Mouse (Mus musculus): ENCODE measurements at regions not wholly inside any gene's neighbourhood (a gene's known extent, or its start where the extent isn't known, plus 50 kb on each side); places are given as distances from the start of the nearest gene placed in this dataset.
A peak's percentile ranks its signal among the peaks of the same experiment; 100 is the strongest.

GRCm38 (mm10) chr17:72782775-72783174 is 53.5 kb upstream of the Ypel5 start:
- DNase-seq (ENCODE audit: low spot score) = no peak

GRCm38 (mm10) chr17:72781786-72782185 is 54.5 kb upstream of the Ypel5 start:
- peak; percentile 62 for DNase-seq (ENCODE audit: low spot score)

- DNase-seq (ENCODE audit: low spot score) = no peak
Observed at GRCm38 (mm10) chr17:72768266-72768665, 68.0 kb upstream of the Ypel5 start.

GRCm38 (mm10) chr17:72760937-72761336 is 75.3 kb upstream of the Ypel5 start:
- peak; percentile 7 for DNase-seq (ENCODE audit: low spot score)

GRCm38 (mm10) chr17:72746411-72746810 is 89.8 kb upstream of the Ypel5 start:
- no peak for DNase-seq (ENCODE audit: low spot score)

- no peak for DNase-seq (ENCODE audit: low spot score)
Observed at GRCm38 (mm10) chr17:72733006-72733405, 103.2 kb upstream of the Ypel5 start.

- DNase-seq (ENCODE audit: low spot score) = no peak
Observed at GRCm38 (mm10) chr17:72731691-72732090, 104.6 kb upstream of the Ypel5 start.

GRCm38 (mm10) chr17:72731175-72731574 is 105.1 kb upstream of the Ypel5 start:
- DNase-seq (ENCODE audit: low spot score) = no peak

GRCm38 (mm10) chr17:72720753-72721152 is 115.5 kb upstream of the Ypel5 start:
- DNase-seq (ENCODE audit: low spot score) = no peak

- no peak for DNase-seq (ENCODE audit: low spot score)
Observed at GRCm38 (mm10) chr17:72719618-72720017, 115.2 kb upstream of the Alk start.

- no peak for DNase-seq (ENCODE audit: low spot score)
Observed at GRCm38 (mm10) chr17:72691630-72692029, 87.2 kb upstream of the Alk start.

- DNase-seq (ENCODE audit: low spot score) = no peak
Observed at GRCm38 (mm10) chr17:72689606-72690005, 85.2 kb upstream of the Alk start.

- DNase-seq (ENCODE audit: low spot score) = no peak
Observed at GRCm38 (mm10) chr17:72688800-72689199, 84.4 kb upstream of the Alk start.

- DNase-seq (ENCODE audit: low spot score) = no peak
Observed at GRCm38 (mm10) chr17:72674658-72675057, 70.2 kb upstream of the Alk start.

- DNase-seq (ENCODE audit: low spot score) = peak; percentile 9
Observed at GRCm38 (mm10) chr17:72672010-72672409, 67.6 kb upstream of the Alk start.

GRCm38 (mm10) chr17:72666961-72667360 is 62.5 kb upstream of the Alk start:
- DNase-seq (ENCODE audit: low spot score) = no peak

- no peak for DNase-seq (ENCODE audit: low spot score)
Observed at GRCm38 (mm10) chr17:72661678-72662077, 57.3 kb upstream of the Alk start.

GRCm38 (mm10) chr17:72658744-72659143 is 54.3 kb upstream of the Alk start:
- DNase-seq (ENCODE audit: low spot score) = no peak

- DNase-seq (ENCODE audit: low spot score) = no peak
Observed at GRCm38 (mm10) chr17:72657826-72658225, 53.4 kb upstream of the Alk start.
